Mouse (Mus musculus) midbrain, postnatal 0 days (tissue): ENCODE data around the gene Nppa. TPM values are rescaled to one million over a fixed set of nuclear protein-coding genes. Genes with fewer than 3 reads are reported as not detected.

Experiments used
- ATAC-seq: fragments of 200-750 bp; cut with Nextera tagmentation; 2 replicates; pipeline ENCODE4 v1.8.0; 2017; ENCODE audit warnings: moderate number of reproducible peaks, mild to moderate bottlenecking, moderate TSS enrichment, moderate library complexity; ENCODE audit not compliant: low FRiP score
- DNase-seq: peaks from one replicate; pipeline ENCODE4 v3.0.0-alpha.2; 2015; ENCODE audit warnings: low spot score
- H3K27ac ChIP-seq: fragments of 300-500 bp; sonication (generic); 2 replicates; pipeline ENCODE4 v1.5.1; 2014; ENCODE audit warnings: low read depth, mild to moderate bottlenecking, low read length, mixed read lengths
- H3K27me3 ChIP-seq: fragments of 300-500 bp; sonication (generic); 2 replicates; pipeline ENCODE4 v1.6.1; 2014; ENCODE audit warnings: low read length, control low read depth, mixed read lengths; ENCODE audit not compliant: insufficient read depth
- H3K36me3 ChIP-seq: fragments of 300-500 bp; sonication (generic); 2 replicates; pipeline ENCODE4 v1.6.1; 2014; ENCODE audit warnings: low read length, control low read depth, mixed read lengths; ENCODE audit not compliant: insufficient read depth
- H3K4me1 ChIP-seq: fragments of 300-500 bp; sonication (generic); 2 replicates; pipeline ENCODE4 v1.6.1; 2014; ENCODE audit warnings: mild to moderate bottlenecking, control low read depth, antibody characterized with exemption, low read length, mixed read lengths; ENCODE audit not compliant: insufficient read depth
- H3K4me2 ChIP-seq: fragments of 300-500 bp; sonication (generic); 2 replicates; pipeline ENCODE4 v1.6.1; 2014; ENCODE audit warnings: low read depth, mild to moderate bottlenecking, low read length, mixed read lengths; ENCODE audit not compliant: poor library complexity, severe bottlenecking
- H3K4me3 ChIP-seq: fragments of 300-500 bp; sonication (generic); 2 replicates; pipeline ENCODE4 v1.5.1; 2014; ENCODE audit warnings: low read depth, mild to moderate bottlenecking, low read length, moderate library complexity
- H3K9ac ChIP-seq: fragments of 300-500 bp; sonication (generic); replicated peaks from 2 replicates; pipeline ENCODE4 v1.6.1; 2014; ENCODE audit warnings: mild to moderate bottlenecking, low read length, moderate library complexity, mixed read lengths; ENCODE audit not compliant: poor library complexity, severe bottlenecking
- H3K9me3 ChIP-seq: fragments of 300-500 bp; sonication (generic); 2 replicates; pipeline ENCODE4 v1.6.1; 2016; ENCODE audit warnings: low read length, control low read depth
- CTCF ChIP-seq: IDR thresholded peaks from 2 replicates; pipeline ENCODE4 v1.5.1; 2016; ENCODE audit warnings: antibody characterized with exemption, mild to moderate bottlenecking
- WGBS: fragments of 180-500 bp; shearing (Covaris S2); extraction: QIAGEN DNeasy Blood & Tissue Kit; methylation state at CpG from one replicate; pipeline ENCODE4 v1.1.7; 2014; 5-methylcytosine and 5-hydroxymethylcytosine counted together
- polyA plus RNA-seq: library from polyadenylated mRNA; unstranded; fragments of >200 nt; fragmentation: Nextera tagmentation; extraction: Ambion mirVana; gene quantifications from 2 replicates; pipeline ENCODE4 v1.2.1, GENCODE M21; 2015
- total RNA-seq: library from RNA; depleted of rRNA; stranded (reverse); fragments of >200 nt; gene quantifications from 2 replicates; pipeline ENCODE4 v1.2.3, GENCODE M21; 2014

Nppa gene
- total and polyA plus RNA-seq, 2 experiments from 2014 or later = 2.2 to 4.5 TPM

DNA sequence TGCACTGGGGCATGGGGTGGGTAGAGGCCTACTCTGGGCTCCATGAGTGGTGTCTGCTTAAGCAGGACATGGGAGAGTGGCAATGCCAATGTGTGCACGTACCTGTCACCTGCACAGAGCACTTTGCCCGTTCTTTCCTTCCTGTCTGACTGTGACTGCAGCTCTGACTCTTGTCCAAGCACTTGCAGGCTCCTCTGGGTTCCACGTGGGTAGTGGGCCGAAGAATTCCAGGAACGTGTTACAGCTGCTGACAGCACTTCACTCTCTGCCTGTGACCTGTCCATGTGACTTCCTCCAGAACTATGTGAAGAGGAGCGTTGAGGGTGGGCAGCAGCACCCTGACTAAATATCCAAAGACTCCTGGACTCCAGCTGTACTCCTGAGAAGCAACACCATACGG is 34.8 kb upstream of the Nppa start:
- no peak for TF ChIP-seq CTCF
- no peak for ATAC-seq
- WGBS = 78% methylated on average over 7 of the region's 7 CpGs

DNA sequence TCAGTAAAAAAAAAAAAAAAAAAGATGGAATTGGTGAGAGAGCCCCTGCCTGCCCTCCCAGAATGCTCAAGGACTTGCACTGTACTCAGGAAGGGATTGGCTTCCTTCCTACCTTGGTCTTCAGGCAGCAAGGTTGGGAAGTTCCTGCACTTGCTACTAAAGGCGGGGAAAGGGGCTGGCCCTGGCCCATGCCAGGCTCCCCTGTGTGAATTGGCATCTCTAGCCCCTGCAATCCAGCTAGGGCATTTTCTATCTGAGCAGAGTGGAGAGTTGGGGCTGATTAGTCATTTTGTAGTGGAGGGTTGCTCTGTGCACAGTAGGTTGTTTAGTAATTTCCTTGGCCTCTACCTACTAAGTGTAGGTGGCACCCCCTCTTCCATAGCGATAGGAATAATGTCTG is 31.7 kb upstream of the Nppa start:
- H3K4me3 ChIP-seq = no peak overlapping the region
- H3K27ac ChIP-seq = no peak overlapping the region
- DNase-seq (no peak), ATAC-seq (no peak)
- TF ChIP-seq CTCF = no peak
- H3K4me2 ChIP-seq = no peak overlapping the region
- H3K36me3 ChIP-seq = no peaks in the 10 kb centered on the region
- no peak overlapping the region for H3K9ac ChIP-seq
- WGBS = 83% methylated on average over 2 of the region's 2 CpGs
- no peaks in the 10 kb centered on the region for H3K27me3 ChIP-seq
- H3K4me1 ChIP-seq = no peaks in the 10 kb centered on the region
- H3K9me3 ChIP-seq = no peaks in the 10 kb centered on the region

More for the DNA sequence above, 34.8 kb upstream of the Nppa start:
- no peak for DNase-seq
- H3K4me3 ChIP-seq = no peak overlapping the region
- H3K4me2 ChIP-seq = no peak overlapping the region
- no peak overlapping the region for H3K9ac ChIP-seq
- H3K4me1 ChIP-seq = no peaks in the 10 kb centered on the region
- no peaks in the 10 kb centered on the region for H3K36me3 ChIP-seq
- no peak overlapping the region for H3K27ac ChIP-seq
- H3K27me3 ChIP-seq = no peaks in the 10 kb centered on the region
- no peaks in the 10 kb centered on the region for H3K9me3 ChIP-seq

DNA sequence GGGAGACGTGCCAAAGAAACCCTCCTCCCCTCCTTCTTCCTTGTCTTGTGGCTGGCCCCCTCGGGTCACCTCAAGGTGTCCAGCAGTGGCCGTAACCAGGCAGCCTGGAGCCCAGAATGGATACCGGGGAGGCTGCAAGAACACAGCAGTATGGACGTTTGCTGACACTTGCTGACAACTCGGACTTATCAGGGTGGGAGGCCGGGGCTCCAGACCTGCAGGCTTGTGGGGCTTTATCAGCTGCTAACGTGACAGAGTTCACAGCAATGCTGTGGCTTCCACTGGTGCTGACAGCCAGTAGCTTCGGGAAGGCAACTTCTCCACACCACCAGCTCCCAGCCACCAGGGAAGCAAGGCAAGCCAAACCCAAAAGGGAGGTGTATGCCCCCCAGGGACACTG is 31.2 kb upstream of the Nppa start:
- Histone ChIP-seq H3K36me3 (no peaks in the 10 kb centered on the region), H3K27ac (no peak overlapping the region), H3K27me3 (no peaks in the 10 kb centered on the region), H3K4me2 (no peak overlapping the region), H3K4me3 (no peak overlapping the region), H3K9me3 (no peaks in the 10 kb centered on the region), H3K9ac (no peak overlapping the region), H3K4me1 (no peaks in the 10 kb centered on the region)
- TF ChIP-seq CTCF = no peak
- DNase-seq (no peak), ATAC-seq (no peak)
- 58% methylated on average over 9 of the region's 9 CpGs for WGBS

DNA sequence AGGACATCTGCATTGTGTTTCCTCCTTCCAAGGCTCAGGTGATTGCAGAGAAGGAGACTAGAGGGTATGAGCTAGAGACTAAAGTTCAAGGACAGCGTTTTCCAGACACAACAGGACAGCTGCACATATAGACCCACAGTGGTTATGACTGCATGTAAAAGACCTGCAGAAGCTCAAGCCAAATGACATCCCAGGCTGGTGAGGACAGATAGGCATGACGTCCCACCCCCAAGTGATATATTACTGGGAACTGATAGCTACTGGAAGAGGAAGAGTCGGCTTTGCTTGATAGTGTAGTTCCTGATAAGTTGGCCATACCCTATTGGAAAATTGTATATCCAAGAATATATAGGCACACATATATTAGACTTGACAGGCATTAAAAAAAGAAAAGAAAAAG is 24.3 kb upstream of the Nppa start:
- no peak overlapping the region for H3K4me3 ChIP-seq
- 79% methylated on average over 3 of the region's 3 CpGs for WGBS

DNA sequence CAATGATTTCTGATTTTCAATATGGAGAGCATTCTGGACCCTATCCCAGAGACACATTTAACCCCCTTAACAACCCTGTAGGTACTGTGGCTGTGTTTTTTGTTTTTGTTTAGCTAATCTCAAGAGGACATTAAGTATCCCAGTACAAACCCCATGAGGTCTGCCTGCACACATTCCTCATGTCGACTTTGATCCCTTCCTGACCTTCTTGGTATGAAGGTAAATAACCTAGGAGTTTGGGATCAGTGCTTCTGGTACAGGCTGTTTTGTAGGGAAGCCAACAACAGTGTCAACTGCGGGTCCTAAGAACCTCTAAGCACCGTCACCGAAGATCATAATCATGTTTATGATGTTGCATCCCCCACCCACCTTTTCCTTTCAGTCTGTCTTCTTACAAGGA is 22.8 kb upstream of the Nppa start:
- no peak overlapping the region for H3K27ac ChIP-seq
- H3K9ac ChIP-seq = no peak overlapping the region
- H3K4me2 ChIP-seq = no peak overlapping the region
- no peaks in the 10 kb centered on the region for H3K9me3 ChIP-seq
- TF ChIP-seq CTCF = no peak
- no peak overlapping the region for H3K4me3 ChIP-seq
- no peaks in the 10 kb centered on the region for H3K4me1 ChIP-seq
- ATAC-seq (no peak), DNase-seq (no peak)
- H3K36me3 ChIP-seq = no peaks in the 10 kb centered on the region
- 84% methylated on average over 4 of the region's 4 CpGs for WGBS
- H3K27me3 ChIP-seq = no peaks in the 10 kb centered on the region

More for the DNA sequence above, 24.3 kb upstream of the Nppa start:
- H3K4me2 ChIP-seq = no peak overlapping the region
- no peak for TF ChIP-seq CTCF
- H3K9ac ChIP-seq = no peak overlapping the region
- H3K9me3 ChIP-seq = no peaks in the 10 kb centered on the region
- H3K27ac ChIP-seq = no peak overlapping the region
- DNase-seq (no peak), ATAC-seq (no peak)
- H3K4me1 ChIP-seq = no peaks in the 10 kb centered on the region
- no peaks in the 10 kb centered on the region for H3K36me3 ChIP-seq
- H3K27me3 ChIP-seq = no peaks in the 10 kb centered on the region

DNA sequence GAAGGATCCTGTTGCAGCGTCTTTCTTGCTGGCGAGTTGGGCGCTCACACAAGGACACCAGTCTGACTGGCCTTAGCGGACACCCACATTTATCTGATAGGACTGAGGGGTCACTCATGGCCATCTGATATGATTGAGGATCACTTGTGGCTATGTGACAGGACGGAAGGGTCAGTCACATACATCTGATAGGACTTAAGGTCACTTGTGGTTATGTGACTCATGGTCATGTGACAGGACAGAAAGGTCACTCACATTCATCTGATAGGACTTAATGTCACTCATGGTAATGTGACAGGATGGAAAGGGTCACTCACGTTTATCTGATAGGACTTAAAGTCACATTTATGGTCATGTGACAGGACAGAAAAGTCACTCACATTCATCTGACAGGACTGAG is 22.1 kb upstream of the Nppa start:
- Histone ChIP-seq H3K4me2 (no peak overlapping the region), H3K4me3 (no peak overlapping the region), H3K4me1 (no peaks in the 10 kb centered on the region), H3K36me3 (no peaks in the 10 kb centered on the region), H3K9me3 (no peaks in the 10 kb centered on the region), H3K27ac (no peak overlapping the region), H3K9ac (no peak overlapping the region), H3K27me3 (no peaks in the 10 kb centered on the region)
- no peak for TF ChIP-seq CTCF
- DNase-seq (no peak), ATAC-seq (no peak)
- 90% methylated on average over 6 of the region's 6 CpGs for WGBS

DNA sequence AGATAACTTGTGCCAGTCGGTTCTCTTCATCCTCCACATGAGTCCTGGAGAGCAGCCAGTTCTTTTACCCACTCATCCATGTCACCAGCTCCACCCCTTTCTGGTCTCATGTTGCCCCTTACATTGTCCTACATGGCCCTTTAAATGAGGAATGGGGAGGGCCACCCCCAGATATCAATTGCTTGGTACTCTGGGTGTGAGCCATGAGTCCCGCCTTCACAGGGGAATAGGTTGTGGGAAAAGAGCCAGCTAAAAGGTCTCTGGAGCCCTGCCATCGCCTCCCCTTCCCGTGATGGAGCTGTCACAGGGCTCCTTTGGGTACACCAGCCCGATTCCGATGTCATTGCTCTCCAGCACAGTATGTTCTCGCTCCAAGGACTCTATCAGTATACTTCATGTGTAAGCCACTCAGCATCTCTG is 21.1 kb upstream of the Nppa start:
- no peak overlapping the region for H3K9ac ChIP-seq
- no peak overlapping the region for H3K4me3 ChIP-seq
- H3K9me3 ChIP-seq = peaks cover 3% of the 10 kb centered on the region; the same call in 1 of the 2 replicates
- ATAC-seq = no peak
- no peaks in the 10 kb centered on the region for H3K4me1 ChIP-seq
- no peaks in the 10 kb centered on the region for H3K27me3 ChIP-seq
- H3K36me3 ChIP-seq = no peaks in the 10 kb centered on the region
- no peak for DNase-seq
- no peak for TF ChIP-seq CTCF
- WGBS = 71% methylated on average over 7 of the region's 7 CpGs
- H3K4me2 ChIP-seq = no peak overlapping the region
- H3K27ac ChIP-seq = no peak overlapping the region
